Mouse (Mus musculus): ENCODE results near the gene Copz1. TPM values are rescaled to one million over a fixed set of nuclear protein-coding genes. Genes with fewer than 3 reads are reported as not detected.
A peak's percentile ranks its signal among the peaks of the same experiment; 100 is the strongest.

Gene Copz1
- total and polyA plus RNA-seq, 3 experiments, result 59.7 to 152 (median 146) TPM

DNA sequence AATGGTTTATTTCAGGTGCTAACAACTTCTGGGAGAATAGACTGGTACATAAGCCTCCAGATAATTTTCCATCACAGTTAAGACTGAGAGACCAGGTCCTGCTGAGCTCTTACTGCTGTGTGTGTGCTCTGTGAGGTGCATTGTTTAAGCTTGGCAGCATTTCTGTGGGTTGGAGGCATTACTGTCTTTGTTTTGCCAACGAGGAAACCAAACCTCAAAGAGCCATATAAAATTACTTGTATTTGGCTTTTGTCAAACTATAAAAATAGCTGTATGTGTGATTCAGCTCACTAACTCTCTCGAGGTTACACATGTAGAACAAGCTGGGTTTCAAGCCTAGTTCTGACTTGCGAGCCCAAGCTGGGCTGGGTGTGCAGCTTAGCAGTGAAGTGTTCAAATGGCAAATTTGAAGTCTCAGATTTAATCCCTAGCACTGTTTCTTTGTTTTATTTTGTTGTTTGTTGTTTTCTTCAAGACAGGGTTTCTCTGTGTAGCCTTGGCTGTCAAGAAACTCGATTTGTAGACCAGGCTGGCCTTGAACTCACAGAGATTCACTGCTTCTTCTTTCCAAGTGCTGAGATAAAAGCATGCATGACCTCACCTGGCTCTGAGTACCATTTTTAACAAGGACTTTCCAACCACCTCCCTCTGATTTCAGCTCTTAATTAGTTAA is 20.3 kb downstream of the Copz1 start:
- DNase-seq, result peak; percentile 67

DNA sequence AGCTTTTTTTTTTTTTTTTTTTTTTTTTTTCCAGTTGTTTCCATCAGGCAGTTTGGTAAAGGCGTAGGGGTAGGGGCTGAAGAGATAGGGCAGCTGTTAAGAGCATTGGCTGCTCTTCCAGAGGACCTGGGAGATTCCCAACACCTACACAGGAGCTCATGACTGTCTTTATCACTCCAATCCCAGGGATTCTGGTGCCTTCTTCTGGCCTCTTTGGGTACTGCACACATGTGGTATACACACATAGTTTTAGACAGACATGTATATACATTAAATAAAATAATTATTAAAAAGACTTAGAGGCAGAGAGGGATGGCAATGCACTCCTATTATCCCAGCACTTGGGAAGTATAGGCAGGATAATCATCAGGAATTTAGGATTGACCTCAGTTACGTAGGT is 20.9 kb downstream of the Copz1 start:
- no peak for DNase-seq

DNA sequence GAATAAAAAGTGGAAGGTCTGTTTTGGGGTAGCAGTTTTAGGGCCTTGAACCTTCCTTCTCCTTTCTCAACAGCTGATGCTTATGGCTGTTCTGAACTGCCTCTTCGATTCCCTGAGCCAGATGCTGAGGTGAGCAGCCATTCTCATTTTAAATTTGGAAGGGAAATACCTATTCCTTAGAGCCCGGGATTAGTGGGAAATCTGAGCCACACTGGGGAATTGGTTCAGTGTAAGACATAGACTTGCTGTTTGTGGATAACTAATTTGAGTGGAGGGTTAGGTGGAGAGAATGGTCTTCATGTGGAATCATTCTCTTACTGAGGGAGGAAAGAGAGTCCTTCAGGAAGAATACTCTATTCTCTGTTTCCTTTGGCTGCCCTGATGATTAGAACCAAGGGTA is 22.1 kb downstream of the Copz1 start:
- DNase-seq, result no peak

DNA sequence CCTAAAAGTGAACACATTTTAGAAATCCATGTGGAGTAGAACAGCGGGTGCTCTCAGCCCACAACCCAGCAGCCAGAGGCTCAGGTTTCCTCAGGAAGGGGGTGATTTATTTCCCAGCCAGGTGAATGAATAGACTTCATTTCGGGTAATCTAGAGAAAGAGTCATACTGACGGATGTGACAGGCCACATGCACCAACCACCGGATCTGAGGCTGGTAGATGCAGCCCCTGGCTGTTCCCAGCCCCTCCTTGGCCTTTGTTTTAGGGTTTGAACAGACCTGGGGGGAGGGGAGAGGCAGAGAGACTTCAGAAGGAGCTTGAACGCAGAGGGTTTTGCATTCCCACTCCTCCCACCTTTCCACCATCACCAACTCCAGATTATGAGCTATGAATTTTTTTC is 23.3 kb downstream of the Copz1 start:
- DNase-seq, result no peak

DNA sequence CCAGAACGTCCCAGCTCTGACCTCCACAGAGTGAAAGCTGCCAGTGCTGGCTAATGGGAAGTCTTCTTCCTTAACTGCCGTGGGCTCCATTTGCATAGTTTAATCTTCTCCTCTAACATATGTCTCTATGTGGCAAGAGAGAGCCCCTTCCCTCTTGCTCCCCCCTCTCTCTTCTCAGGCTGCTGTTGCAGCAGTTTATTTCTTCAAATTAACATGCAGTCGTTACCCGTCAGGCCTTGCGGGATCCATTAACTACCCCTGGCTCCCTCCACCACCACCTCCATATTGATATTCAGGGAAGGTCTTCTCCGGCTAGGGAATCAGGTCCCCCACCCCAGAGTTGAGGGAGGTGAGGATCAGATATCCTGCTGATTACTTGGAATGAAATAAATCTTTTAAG is 24.8 kb downstream of the Copz1 start:
- DNase-seq, result no peak

DNA sequence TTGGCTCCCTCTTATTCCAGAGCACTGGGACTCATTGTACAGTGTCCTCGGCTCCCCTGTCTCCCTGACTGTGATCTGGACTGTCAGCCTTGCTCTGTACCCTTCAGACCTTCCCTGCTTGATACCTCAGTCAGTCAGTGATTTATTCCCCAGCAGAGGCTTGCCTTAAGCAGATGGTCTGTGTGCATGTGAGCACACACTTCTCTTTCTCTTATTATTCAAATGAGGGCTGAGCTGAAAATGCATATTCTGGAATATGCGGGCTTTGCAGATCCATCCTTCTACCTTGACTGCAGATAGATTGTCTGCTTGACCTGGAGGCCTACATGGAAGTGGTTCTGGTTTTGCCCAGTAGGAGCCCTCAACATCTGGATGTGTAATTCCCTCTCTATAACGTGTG is 25.5 kb downstream of the Copz1 start:
- DNase-seq, result no peak

DNA sequence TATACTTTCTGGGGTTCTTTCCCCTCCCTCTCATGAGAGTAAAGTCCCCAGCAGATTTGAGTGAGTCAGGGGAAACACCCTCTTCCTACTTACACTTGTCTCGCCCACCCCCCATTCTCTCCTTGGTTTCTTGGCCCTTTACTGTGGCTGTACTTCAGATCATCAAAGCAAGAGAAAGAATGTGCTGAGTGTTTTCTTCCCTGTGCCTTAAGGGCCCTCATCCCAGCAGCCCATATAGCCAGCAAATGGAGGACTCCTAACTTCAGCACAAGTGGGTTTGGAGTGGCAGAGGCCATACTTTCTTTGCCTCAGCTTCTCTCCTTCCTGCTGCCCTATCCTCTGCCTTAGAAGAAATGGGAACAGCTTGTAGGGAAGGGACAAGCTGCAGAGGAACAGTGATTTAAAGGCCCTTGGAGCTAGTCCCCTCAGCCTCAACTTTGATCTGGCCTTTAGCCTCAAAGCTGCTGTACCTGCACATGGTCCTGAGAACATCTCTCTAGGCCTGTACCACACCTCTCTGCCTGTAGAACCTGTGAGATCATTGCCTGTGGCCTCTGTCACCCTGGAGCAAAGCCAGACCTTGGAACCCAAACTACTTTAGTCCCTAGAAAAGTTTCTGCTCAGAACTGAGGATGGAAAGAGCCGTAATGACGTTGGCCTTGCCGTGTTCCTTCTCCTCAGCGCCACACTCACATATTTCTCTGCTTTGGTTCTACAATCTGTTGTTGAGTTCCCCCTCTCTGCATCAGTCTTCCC is 26.5 kb downstream of the Copz1 start:
- no peak for DNase-seq

DNA sequence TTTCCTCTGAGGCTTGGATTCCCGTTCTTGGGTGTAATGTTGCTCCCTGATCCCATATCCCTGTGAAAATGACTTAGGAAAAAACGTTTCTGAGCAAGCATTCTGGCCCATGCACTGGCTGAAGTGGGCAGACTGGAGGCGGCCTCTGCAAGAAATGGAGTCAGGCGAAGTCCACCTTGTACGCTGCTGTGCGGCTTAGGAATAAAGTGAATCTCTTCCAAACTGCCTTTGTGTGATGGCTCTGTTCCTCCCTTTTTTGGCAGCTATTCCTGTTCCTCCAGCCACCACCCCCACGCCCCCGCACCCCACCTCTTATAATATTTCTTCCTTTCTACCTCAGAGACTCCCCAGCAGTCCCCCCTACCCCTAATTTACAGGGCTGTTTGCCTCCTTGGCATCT is 27.1 kb downstream of the Copz1 start:
- no peak for DNase-seq

DNA sequence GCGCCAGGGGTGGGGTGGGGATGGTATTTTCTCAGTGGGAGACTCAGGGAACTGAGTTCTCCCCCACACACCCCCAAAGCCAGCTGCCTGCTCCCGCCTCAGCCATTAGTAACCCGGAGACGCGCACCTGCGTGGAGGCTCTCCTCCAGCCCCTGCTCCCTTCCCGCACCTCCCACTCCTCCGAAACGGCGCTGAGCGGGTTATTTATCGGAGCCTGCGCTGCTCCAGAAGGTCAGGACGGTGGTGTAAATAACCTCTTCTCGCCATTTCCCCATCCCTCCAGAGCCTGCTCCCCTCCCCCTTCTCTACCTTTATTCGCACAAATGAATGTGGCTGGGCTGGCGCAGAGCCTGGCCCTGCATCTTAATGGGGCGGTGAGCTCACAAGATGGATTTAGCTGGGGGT is 27.6 kb downstream of the Copz1 start:
- no peak for DNase-seq

DNA sequence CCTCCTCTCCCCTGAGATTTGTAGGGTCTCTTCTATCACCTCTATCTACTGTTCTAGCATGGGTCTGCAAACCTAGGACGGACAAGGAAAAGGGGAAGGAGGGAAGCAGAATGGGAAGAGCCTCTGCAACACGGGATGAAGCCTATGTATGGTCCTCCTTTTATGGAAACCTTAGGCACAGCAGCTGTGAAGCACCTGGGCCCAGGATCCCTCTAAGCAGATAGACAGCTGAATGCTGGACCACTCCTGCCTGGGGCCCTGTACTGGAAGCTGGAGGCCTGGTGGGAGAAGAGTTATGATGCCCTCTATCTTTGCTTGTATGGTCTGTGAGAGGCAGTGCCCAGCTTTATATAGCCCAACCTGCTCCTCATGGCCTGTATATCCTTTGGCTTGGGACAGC is 28.0 kb downstream of the Copz1 start:
- no peak for DNase-seq

DNA sequence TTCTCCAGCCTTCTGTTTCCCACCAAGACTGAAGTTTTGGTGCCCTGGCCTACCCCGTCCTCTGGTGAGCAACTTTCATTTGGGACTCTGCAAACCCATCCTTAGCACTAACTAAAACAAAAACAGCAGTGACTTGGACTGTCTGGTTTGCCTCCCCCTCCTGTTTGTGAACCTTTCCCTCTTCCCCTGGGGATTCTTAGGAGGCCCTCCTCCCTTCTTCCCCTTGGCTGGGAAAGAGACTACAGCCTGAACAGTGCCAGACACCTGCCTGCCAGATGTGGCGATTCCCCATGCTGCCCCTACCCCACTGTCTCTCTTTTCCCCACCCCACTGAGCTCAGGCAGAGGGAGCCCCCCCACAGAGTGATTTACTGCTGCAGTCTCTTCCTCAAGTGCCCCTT is 28.5 kb downstream of the Copz1 start:
- no peak for DNase-seq

DNA sequence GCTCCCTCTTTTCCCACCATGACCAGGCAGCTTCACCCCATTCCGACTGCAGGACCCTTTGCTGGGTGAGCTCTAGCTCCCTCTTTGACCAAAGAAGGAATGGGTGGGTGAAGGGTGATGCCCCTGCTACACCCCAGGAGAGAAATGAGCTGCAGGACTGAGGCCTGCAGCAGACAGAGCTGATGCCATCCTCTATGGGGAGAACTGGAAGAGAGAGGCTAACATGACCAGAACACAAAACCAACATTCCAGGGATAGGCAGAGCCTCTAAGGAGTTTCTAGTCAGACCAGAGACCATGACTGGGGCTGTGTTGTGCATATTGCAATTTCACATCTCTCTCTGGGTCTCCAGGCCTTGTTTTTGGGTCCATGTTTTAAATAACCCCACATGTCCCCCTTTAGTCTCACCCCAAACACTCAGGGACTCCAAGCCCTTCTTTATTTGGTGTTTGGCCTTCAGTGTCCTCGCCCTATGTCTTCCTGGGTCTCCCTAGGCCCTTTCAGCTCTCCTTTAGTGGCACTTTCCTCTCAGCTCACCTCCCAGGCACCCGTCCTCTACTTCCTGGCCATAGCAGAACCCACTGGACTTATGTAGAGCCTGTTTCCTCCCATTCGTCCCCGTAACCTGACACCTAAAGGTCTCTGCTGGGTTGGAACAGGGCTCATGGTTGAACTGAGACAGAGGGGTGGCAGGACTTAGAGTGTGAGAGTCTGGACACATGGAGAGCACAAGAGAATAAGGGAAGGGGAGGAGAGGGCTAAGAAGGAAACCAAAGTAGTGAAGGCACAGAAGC is 29.2 kb downstream of the Copz1 start:
- DNase-seq, result no peak

DNA sequence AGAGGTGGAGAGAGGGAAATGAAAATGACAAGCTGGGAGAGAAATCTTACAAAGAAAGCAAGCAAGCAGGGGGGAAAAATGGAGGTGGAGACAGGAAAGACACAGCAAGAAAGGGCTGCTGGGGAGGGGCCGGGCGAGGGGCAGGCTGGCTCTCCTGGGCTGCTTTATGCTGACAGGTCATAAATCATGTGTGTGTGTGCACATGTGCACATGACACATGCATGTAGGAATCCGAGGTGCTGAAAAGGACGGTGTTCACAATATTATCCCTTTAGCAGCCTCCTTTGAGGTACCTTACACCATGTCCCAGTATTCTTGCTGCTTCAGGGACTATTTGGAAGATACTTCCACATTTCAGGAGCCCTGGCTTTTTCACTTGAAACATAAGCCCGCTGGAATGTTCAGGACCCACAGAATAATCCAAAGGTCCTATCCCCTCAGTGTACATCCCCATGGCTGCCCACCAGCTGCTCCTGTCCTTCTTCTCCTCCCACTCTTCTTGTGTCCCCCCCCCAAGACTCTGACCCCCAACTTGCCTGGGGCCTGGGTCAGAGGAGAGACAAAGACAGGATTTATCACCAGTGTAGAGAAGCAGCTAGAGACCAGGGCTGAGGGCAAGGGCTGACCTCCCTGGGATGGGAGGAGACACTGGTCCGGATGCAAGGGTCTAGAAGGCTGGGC is 30.0 kb downstream of the Copz1 start:
- no peak for DNase-seq

DNA sequence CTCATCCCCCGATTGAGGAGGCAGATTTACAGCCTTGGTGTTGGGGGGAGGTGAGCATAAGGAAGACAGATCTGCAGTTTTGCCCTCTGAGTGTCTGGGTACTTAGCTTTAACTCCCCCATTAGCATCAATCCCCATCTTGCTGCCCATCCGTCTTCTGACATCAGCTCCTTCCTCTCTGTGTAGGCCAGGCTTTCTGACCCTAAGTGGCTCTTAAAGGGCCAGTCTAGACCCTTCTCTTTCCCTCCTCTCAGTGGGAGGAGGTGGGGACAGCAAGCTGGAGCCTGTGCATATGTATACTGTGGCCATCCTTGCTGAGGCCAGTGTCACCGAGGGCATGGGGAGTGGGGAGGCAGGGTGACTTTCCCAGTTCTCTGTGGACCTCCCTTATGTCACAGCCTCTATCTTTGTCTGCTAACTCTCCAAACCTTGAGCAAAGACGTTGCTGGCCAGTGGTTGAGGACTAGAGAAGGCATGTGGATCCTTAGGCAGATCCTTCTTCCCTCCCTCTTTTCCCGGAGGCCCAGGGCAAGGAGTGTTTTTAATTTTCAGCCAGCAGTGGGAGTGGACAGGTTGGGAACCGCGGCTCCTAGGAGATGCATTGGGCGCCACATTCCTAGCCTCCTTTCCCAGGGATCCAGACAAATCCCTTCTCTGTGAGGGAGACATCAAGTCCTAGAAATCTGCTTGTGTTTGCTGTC is 31.6 kb downstream of the Copz1 start:
- DNase-seq, result no peak

DNA sequence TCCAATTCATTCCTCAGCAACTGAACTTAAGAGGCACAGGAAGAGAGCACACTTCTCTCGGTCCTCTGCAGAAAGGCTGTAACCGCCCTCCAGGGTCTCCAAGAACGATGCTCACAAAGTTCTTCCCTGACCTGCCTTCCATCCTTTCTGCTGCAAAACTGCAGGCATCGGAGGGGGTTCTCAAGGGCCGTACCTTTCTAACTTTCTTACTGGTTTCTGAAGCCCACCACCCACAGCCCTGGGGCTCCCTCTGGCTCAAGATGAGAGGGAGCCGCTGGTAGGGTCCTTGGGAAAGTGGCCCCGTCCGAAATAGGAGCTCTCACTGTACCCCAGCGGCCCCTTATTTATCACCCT is 32.1 kb downstream of the Copz1 start:
- no peak for DNase-seq

DNA sequence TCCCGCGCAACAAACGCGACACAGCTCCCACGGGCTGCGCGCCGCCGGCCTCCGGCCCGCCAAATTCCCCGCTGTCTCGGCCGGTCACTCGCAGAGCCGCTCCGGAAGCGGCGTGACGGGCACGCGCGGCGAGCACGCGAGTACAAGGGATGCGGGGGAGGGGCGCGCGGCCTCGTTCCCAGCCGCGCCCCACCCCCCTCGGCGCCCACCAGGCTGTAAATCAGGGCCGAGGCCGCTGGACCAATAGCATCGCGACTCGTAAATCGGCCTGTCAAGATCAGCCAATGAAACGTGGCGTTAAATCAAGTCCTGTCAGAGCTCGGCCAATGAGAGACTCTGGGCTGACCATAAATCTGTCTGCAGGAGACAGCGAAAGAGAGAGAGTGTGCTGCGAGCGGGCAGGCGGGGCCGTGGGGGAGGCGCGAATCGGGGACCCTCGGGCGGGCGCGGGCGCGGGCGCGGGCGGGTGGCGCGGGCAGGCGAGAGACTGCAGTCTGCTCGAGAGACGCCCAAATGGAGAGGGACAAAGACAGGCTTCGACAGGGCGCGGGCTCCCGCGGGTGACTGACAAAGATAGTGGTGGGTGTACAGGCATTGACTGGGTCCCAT is 32.7 kb downstream of the Copz1 start:
- peak; percentile 97 for DNase-seq

DNA sequence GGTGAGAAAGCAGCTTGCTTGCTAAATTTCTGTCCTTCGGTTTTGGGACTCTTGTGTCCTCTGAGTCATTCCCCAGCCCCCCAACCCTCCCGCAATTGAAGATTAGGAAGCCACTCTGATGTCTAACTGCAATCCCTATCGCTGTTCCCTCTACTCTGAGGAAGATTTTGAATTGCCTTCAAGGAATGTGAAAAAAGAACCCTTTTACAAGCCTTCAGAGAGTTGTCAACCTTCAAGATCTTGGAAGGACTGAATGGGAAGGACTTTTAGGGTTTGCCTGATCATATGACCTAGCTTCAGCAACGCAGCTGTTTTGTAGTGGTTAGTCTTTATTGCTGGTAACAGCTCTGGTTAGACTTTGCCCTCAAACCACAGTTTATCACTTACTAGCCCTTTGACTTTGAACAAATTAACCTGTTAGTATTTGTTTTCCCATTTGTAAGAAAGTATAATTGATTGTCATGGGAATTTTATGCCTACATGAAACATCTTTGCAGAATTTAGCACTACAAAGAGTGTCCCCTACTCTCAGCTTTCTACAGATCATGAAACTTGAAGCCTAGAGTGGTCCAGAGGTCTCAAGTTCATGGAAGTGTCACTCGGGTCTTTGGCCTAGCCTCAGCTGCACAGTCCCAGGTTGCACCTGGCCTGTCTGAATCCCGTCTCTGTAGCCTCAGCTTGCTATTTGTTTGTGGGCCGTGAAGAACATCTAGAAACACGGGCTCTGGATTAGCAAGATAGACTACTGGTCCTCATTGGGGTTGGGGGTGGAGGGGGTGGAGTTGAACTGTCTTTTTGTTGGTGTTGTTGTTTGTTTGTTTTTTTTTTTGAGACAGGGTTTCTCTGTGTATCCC is 33.5 kb downstream of the Copz1 start:
- DNase-seq, result no peak

DNA sequence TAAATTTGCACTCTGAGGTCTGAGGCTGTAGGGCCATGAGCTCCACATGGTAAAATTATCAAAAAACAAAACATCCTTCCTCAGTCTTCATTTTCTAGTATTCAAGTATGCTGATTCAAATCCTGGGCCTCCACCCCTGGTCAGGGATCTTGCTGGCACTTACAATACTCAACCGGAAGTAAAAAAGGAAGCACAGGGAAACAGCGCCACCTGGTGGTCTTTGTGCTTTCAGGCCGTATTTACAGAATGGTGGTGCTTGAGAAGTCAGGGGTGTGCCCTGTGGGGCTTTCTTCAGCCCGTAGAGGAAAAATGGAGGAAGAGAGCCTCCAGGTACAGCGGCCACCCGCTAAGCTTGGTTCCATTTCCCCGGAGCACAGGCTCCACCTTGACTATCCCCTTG is 34.6 kb downstream of the Copz1 start:
- DNase-seq, result peak; percentile 91

DNA sequence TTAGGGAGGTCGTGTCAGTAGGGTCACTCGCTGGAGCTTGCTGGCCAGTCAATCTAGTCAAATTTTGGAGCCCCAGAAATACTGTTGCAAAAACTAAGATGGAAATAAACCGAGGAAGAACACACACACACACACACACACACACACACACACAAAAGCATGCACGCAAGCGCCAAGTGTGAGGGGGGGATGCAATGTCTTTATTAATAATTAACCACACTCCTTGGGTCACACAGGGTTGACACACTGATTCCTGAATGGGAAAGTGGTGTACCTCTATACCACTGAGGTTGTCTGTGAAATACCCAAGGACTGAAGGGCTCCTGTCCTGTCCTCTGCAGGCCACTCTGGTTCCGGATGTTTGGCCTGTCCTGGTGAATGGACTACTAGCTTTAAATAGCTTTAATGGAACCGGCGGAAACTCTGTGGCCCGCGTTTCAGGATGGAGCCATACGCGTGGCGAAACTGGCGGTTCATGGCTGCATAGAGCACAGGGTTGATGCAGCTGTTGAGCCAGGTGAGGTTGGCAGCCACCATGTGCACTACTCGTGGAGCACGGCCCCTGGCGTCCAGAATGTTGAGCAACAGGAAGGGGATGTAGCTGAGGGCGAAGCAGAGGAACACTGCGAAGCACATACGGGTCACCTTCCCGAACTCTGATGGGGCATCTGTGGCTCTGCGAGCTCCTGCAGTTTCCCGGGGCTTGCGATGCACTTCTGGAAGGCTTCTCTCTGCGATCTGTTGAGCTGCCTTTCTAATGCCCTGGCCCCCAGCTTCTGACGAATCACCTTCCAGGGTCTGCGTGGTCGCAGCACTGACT is 35.8 kb downstream of the Copz1 start:
- no peak for DNase-seq
